ENCODE assay signal across 11 mouse cellular contexts in genomic region chr8:11115210-11115609, GRCm38 (mm10).
"Had no signal": no experiment of that assay in that cellular context is flagged by ENCODE, and none has a peak within 500 bp of the region (broad histone marks: within the 10 kb centered on the region; RNA-seq: fewer than 3 reads in every experiment).

No protein-coding gene starts in this region.

- H3K9me3 ChIP-seq: limb, embryonic 15.5 days; liver, embryonic 12.5 days; lung, embryonic 15.5 days; megakaryocyte, embryonic 14.5 days; midbrain, embryonic 15.5 days; neural tube, embryonic 12.5 days had no signal

- H3K4me2 ChIP-seq: limb, embryonic 15.5 days; liver, embryonic 12.5 days; lung, embryonic 15.5 days; midbrain, embryonic 11.5 days; midbrain, embryonic 15.5 days; neural tube, embryonic 12.5 days had no signal

- DNase-seq: kidney, postnatal 10 days; lung, postnatal 36 days; thymus, adult 2 months; thymus, postnatal 25 days had no signal

- H3K36me3 ChIP-seq: limb, embryonic 15.5 days; liver, embryonic 12.5 days; lung, embryonic 15.5 days; midbrain, embryonic 15.5 days; neural tube, embryonic 12.5 days had no signal

- ATAC-seq: liver, embryonic 12.5 days; midbrain, embryonic 15.5 days had no signal

- H3K27ac ChIP-seq: limb, embryonic 15.5 days; liver, embryonic 12.5 days; lung, embryonic 15.5 days; midbrain, embryonic 15.5 days; neural tube, embryonic 12.5 days had no signal

- H3K27me3 ChIP-seq: limb, embryonic 15.5 days; liver, embryonic 12.5 days; lung, embryonic 15.5 days; midbrain, embryonic 15.5 days; neural tube, embryonic 12.5 days had no signal

- H3K9ac ChIP-seq: limb, embryonic 15.5 days; liver, embryonic 12.5 days; lung, embryonic 15.5 days; midbrain, embryonic 15.5 days; neural tube, embryonic 12.5 days had no signal

- H3K4me3 ChIP-seq: limb, embryonic 15.5 days; liver, embryonic 12.5 days; lung, embryonic 15.5 days; midbrain, embryonic 15.5 days; neural tube, embryonic 12.5 days had no signal

- H3K4me1 ChIP-seq: lung, embryonic 15.5 days; midbrain, embryonic 15.5 days; neural tube, embryonic 12.5 days had no signal
